Mouse (Mus musculus): ENCODE results near the gene Dnah2. TPM values are rescaled to one million over a fixed set of nuclear protein-coding genes. Genes with fewer than 3 reads are reported as not detected.

Dnah2 gene
- total RNA-seq, 1 experiment: 0.98 TPM

- in situ Hi-C loops (cut with MboI; ENCODE audit: low sequenced_read_pairs in 2 of 2, unreplicated experiment in 2 of 2): loop anchor here (5.0 to 10.0 kb wide), 2 partner anchors 118 to 120 kb away; no protein-coding TSS in a partner anchor
- no peak overlapping the region for H3K27ac ChIP-seq (ENCODE audit: insufficient read depth, low read depth, low read length, poor library complexity, severe bottlenecking)
- no peaks in the 10 kb centered on the region for H3K4me1 ChIP-seq (ENCODE audit: control insufficient read depth in 2 of 2, insufficient read depth in 2 of 2, low read length in 2 of 2, poor library complexity in 1 of 2)
- H3K36me3 ChIP-seq (ENCODE audit: control insufficient read depth, insufficient read depth, low read length, poor library complexity, severe bottlenecking): no peaks in the 10 kb centered on the region
- TF ChIP-seq MAFK (IDR thresholded peaks at IDR 0.05; ENCODE audit: insufficient read depth, low read depth, low read length) (no peak), CHD2 (IDR thresholded peaks at IDR 0.05; ENCODE audit: low read depth, low read length) (no peak), ZNF384 (IDR thresholded peaks at IDR 0.05; ENCODE audit: low read depth, low read length) (no peak), HCFC1 (IDR thresholded peaks at IDR 0.05; ENCODE audit: borderline replicate concordance, insufficient read depth, low read length) (no peak), ZC3H11A (IDR thresholded peaks at IDR 0.05; ENCODE audit: borderline replicate concordance, low read depth, low read length) (no peak)
- H3K9me3 ChIP-seq (ENCODE audit: control insufficient read depth, insufficient read depth, low read depth, low read length): no peaks in the 10 kb centered on the region
- no peak overlapping the region for H3K9ac ChIP-seq (ENCODE audit: insufficient read depth, low read depth, low read length, poor library complexity, severe bottlenecking)
- DNase-seq (ENCODE audit: low read depth, low spot score): no peak
- H3K4me3 ChIP-seq (ENCODE audit: insufficient read depth in 1 of 2, low read depth in 1 of 2, low read length in 2 of 2, poor library complexity in 1 of 2, severe bottlenecking in 1 of 2): no peak overlapping the region
These were observed 163.9 kb downstream of the Dnah2 start for GRCm38 (mm10) chr11:69384979-69385378.

GRCm38 (mm10) chr11:69382478-69383105 lies 166.3 kb downstream of the Dnah2 start:
- no peak for DNase-seq (ENCODE audit: low read depth, low spot score)

GRCm38 (mm10) chr11:69381356-69381755 lies 167.6 kb downstream of the Dnah2 start:
- no peak overlapping the region for H3K9ac ChIP-seq (ENCODE audit: insufficient read depth, low read depth, low read length, poor library complexity, severe bottlenecking)
- TF ChIP-seq ZC3H11A (IDR thresholded peaks at IDR 0.05; ENCODE audit: borderline replicate concordance, low read depth, low read length) (no peak), MAFK (IDR thresholded peaks at IDR 0.05; ENCODE audit: insufficient read depth, low read depth, low read length) (no peak), HCFC1 (IDR thresholded peaks at IDR 0.05; ENCODE audit: borderline replicate concordance, insufficient read depth, low read length) (no peak), CHD2 (IDR thresholded peaks at IDR 0.05; ENCODE audit: low read depth, low read length) (no peak), ZNF384 (IDR thresholded peaks at IDR 0.05; ENCODE audit: low read depth, low read length) (no peak)
- H3K27ac ChIP-seq (ENCODE audit: insufficient read depth, low read depth, low read length, poor library complexity, severe bottlenecking): no peak overlapping the region
- in situ Hi-C loops (cut with MboI; ENCODE audit: low sequenced_read_pairs in 2 of 2, unreplicated experiment in 2 of 2): loop anchor here (5.0 to 10.0 kb wide), 2 partner anchors 114 to 117 kb away; no protein-coding TSS in a partner anchor
- H3K9me3 ChIP-seq (ENCODE audit: control insufficient read depth, insufficient read depth, low read depth, low read length): no peaks in the 10 kb centered on the region
- H3K4me1 ChIP-seq (ENCODE audit: control insufficient read depth in 2 of 2, insufficient read depth in 2 of 2, low read length in 2 of 2, poor library complexity in 1 of 2): no peaks in the 10 kb centered on the region
- no peak for DNase-seq (ENCODE audit: low read depth, low spot score)
- H3K36me3 ChIP-seq (ENCODE audit: control insufficient read depth, insufficient read depth, low read length, poor library complexity, severe bottlenecking): no peaks in the 10 kb centered on the region
- H3K4me3 ChIP-seq (ENCODE audit: insufficient read depth in 1 of 2, low read depth in 1 of 2, low read length in 2 of 2, poor library complexity in 1 of 2, severe bottlenecking in 1 of 2): no peak overlapping the region

More at GRCm38 (mm10) chr11:69382478-69383105, 166.3 kb downstream of the Dnah2 start:
- H3K4me1 ChIP-seq (ENCODE audit: control insufficient read depth in 2 of 2, insufficient read depth in 2 of 2, low read length in 2 of 2, poor library complexity in 1 of 2): no peaks in the 10 kb centered on the region
- no peak overlapping the region for H3K4me3 ChIP-seq (ENCODE audit: insufficient read depth in 1 of 2, low read depth in 1 of 2, low read length in 2 of 2, poor library complexity in 1 of 2, severe bottlenecking in 1 of 2)
- TF ChIP-seq ZNF384 (IDR thresholded peaks at IDR 0.05; ENCODE audit: low read depth, low read length): no peak
- no peak for TF ChIP-seq MAFK (IDR thresholded peaks at IDR 0.05; ENCODE audit: insufficient read depth, low read depth, low read length)
- no peak for TF ChIP-seq ZC3H11A (IDR thresholded peaks at IDR 0.05; ENCODE audit: borderline replicate concordance, low read depth, low read length)
- TF ChIP-seq CHD2 (IDR thresholded peaks at IDR 0.05; ENCODE audit: low read depth, low read length): no peak
- TF ChIP-seq HCFC1 (IDR thresholded peaks at IDR 0.05; ENCODE audit: borderline replicate concordance, insufficient read depth, low read length): no peak
- H3K9me3 ChIP-seq (ENCODE audit: control insufficient read depth, insufficient read depth, low read depth, low read length): no peaks in the 10 kb centered on the region
- in situ Hi-C loops (cut with MboI; ENCODE audit: low sequenced_read_pairs in 2 of 2, unreplicated experiment in 2 of 2): loop anchor here (5.0 to 10.0 kb wide), 2 partner anchors 115 to 118 kb away; no protein-coding TSS in a partner anchor
- no peak overlapping the region for H3K27ac ChIP-seq (ENCODE audit: insufficient read depth, low read depth, low read length, poor library complexity, severe bottlenecking)
- H3K9ac ChIP-seq (ENCODE audit: insufficient read depth, low read depth, low read length, poor library complexity, severe bottlenecking): no peak overlapping the region
- H3K36me3 ChIP-seq (ENCODE audit: control insufficient read depth, insufficient read depth, low read length, poor library complexity, severe bottlenecking): no peaks in the 10 kb centered on the region

GRCm38 (mm10) chr11:69379600-69379999 lies 169.3 kb downstream of the Dnah2 start:
- TF ChIP-seq CHD2 (IDR thresholded peaks at IDR 0.05; ENCODE audit: low read depth, low read length): no peak
- TF ChIP-seq MAFK (IDR thresholded peaks at IDR 0.05; ENCODE audit: insufficient read depth, low read depth, low read length): no peak
- no peak for TF ChIP-seq ZNF384 (IDR thresholded peaks at IDR 0.05; ENCODE audit: low read depth, low read length)
- TF ChIP-seq HCFC1 (IDR thresholded peaks at IDR 0.05; ENCODE audit: borderline replicate concordance, insufficient read depth, low read length): no peak
- no peak for TF ChIP-seq ZC3H11A (IDR thresholded peaks at IDR 0.05; ENCODE audit: borderline replicate concordance, low read depth, low read length)
- Histone ChIP-seq H3K36me3 (ENCODE audit: control insufficient read depth, insufficient read depth, low read length, poor library complexity, severe bottlenecking) (no peaks in the 10 kb centered on the region), H3K27ac (ENCODE audit: insufficient read depth, low read depth, low read length, poor library complexity, severe bottlenecking) (no peak overlapping the region), H3K4me1 (ENCODE audit: control insufficient read depth in 2 of 2, insufficient read depth in 2 of 2, low read length in 2 of 2, poor library complexity in 1 of 2) (no peaks in the 10 kb centered on the region), H3K9me3 (ENCODE audit: control insufficient read depth, insufficient read depth, low read depth, low read length) (no peaks in the 10 kb centered on the region), H3K4me3 (ENCODE audit: insufficient read depth in 1 of 2, low read depth in 1 of 2, low read length in 2 of 2, poor library complexity in 1 of 2, severe bottlenecking in 1 of 2) (no peak overlapping the region), H3K9ac (ENCODE audit: insufficient read depth, low read depth, low read length, poor library complexity, severe bottlenecking) (no peak overlapping the region)
- in situ Hi-C loops (cut with MboI; ENCODE audit: low sequenced_read_pairs in 2 of 2, unreplicated experiment in 2 of 2): no loop called here
- no peak for DNase-seq (ENCODE audit: low read depth, low spot score)
